Mouse (Mus musculus): ENCODE measurements around the gene Srp68. TPM values are rescaled to one million over a fixed set of nuclear protein-coding genes. Genes with fewer than 3 reads are reported as not detected.

Gene Srp68
- polyA plus RNA-seq, 1 experiment from 2014 or later = 86.5 TPM

- no peak overlapping the region for H3K4me3 ChIP-seq (replicated peaks)
- H3K27me3 ChIP-seq = peaks cover 69% of the 10 kb centered on the region
- peaks cover 10% of the 10 kb centered on the region for H3K4me1 ChIP-seq
- no peak overlapping the region for H3K9ac ChIP-seq
- no peak for ATAC-seq (ENCODE audit: low FRiP score)
- no peak overlapping the region for H3K27ac ChIP-seq
- 91% methylated on average over 8 of the region's 8 CpGs for WGBS
- no peaks in the 10 kb centered on the region for H3K36me3 ChIP-seq (replicated peaks)
- H3K9me3 ChIP-seq = no peaks in the 10 kb centered on the region
- no peak overlapping the region for H3K4me2 ChIP-seq
Observed at GRCm38 (mm10) chr11:116234901-116235300, 39.1 kb downstream of the Srp68 start.

GRCm38 (mm10) chr11:116232427-116232826 lies 41.6 kb downstream of the Srp68 start:
- Histone ChIP-seq H3K36me3 (replicated peaks) (no peaks in the 10 kb centered on the region), H3K9ac (0 out of 2 replicates have a peak overlapping the region, but pooled peaks have one; percentile 12), H3K4me2 (peak overlapping the region; percentile 21; the same call in 1 of the 2 replicates), H3K4me1 (no peaks in the 10 kb centered on the region), H3K4me3 (replicated peaks) (no peak overlapping the region), H3K9me3 (no peaks in the 10 kb centered on the region), H3K27me3 (peaks cover 54% of the 10 kb centered on the region), H3K27ac (no peak overlapping the region)
- no peak for ATAC-seq (ENCODE audit: low FRiP score)
- WGBS = 23% methylated on average over 17 of the region's 17 CpGs

GRCm38 (mm10) chr11:116228699-116229098 lies 45.3 kb downstream of the Srp68 start:
- H3K4me1 ChIP-seq = no peaks in the 10 kb centered on the region
- H3K4me2 ChIP-seq = no peak overlapping the region
- H3K4me3 ChIP-seq (replicated peaks) = no peak overlapping the region
- ATAC-seq (ENCODE audit: low FRiP score) = no peak
- H3K27ac ChIP-seq = no peak overlapping the region
- H3K9ac ChIP-seq = no peak overlapping the region
- H3K9me3 ChIP-seq = no peaks in the 10 kb centered on the region
- WGBS = 80% methylated on average over 4 of the region's 4 CpGs
- H3K36me3 ChIP-seq (replicated peaks) = no peaks in the 10 kb centered on the region
- H3K27me3 ChIP-seq = peaks cover 34% of the 10 kb centered on the region

- no peak overlapping the region for H3K4me2 ChIP-seq
- no peaks in the 10 kb centered on the region for H3K36me3 ChIP-seq (replicated peaks)
- WGBS = 2% methylated on average over 2 of the region's 2 CpGs
- H3K4me3 ChIP-seq (replicated peaks) = no peak overlapping the region
- H3K27ac ChIP-seq = no peak overlapping the region
- H3K9ac ChIP-seq = no peak overlapping the region
- peaks cover 11% of the 10 kb centered on the region for H3K4me1 ChIP-seq
- H3K27me3 ChIP-seq = peaks cover 41% of the 10 kb centered on the region
- peaks cover 7% of the 10 kb centered on the region; the same call in 1 of the 2 replicates for H3K9me3 ChIP-seq
- ATAC-seq (ENCODE audit: low FRiP score) = no peak
Observed at GRCm38 (mm10) chr11:116226414-116226813, 47.6 kb downstream of the Srp68 start.

GRCm38 (mm10) chr11:116222740-116223059 lies 51.3 kb downstream of the Srp68 start:
- 23% methylated on average over 23 of the region's 23 CpGs for WGBS
- Histone ChIP-seq H3K27ac (no peak overlapping the region), H3K4me3 (replicated peaks) (peak overlapping the region; percentile 32), H3K9ac (0 out of 2 replicates have a peak overlapping the region, but pooled peaks have one; percentile 9), H3K27me3 (peaks cover 43% of the 10 kb centered on the region), H3K4me2 (peak overlapping the region; percentile 53), H3K4me1 (peaks cover 25% of the 10 kb centered on the region), H3K36me3 (replicated peaks) (no peaks in the 10 kb centered on the region), H3K9me3 (peaks cover 8% of the 10 kb centered on the region; the same call in 1 of the 2 replicates)
- ATAC-seq (ENCODE audit: low FRiP score) = no peak

GRCm38 (mm10) chr11:116221931-116222739 lies 51.9 kb downstream of the Srp68 start:
- peaks cover 43% of the 10 kb centered on the region for H3K27me3 ChIP-seq
- ATAC-seq (ENCODE audit: low FRiP score) = no peak
- peak overlapping the region; percentile 32 for H3K4me3 ChIP-seq (replicated peaks)
- H3K4me2 ChIP-seq = peak overlapping the region; percentile 53
- H3K9ac ChIP-seq = peak overlapping the region; percentile 9; the same call in 1 of the 2 replicates
- H3K27ac ChIP-seq = no peak overlapping the region
- H3K9me3 ChIP-seq = peaks cover 8% of the 10 kb centered on the region; the same call in 1 of the 2 replicates
- peaks cover 25% of the 10 kb centered on the region for H3K4me1 ChIP-seq
- 9% methylated on average over 53 of the region's 53 CpGs for WGBS
- no peaks in the 10 kb centered on the region for H3K36me3 ChIP-seq (replicated peaks)

- Histone ChIP-seq H3K27me3 (peaks cover 39% of the 10 kb centered on the region), H3K9ac (no peak overlapping the region), H3K4me1 (peaks cover 25% of the 10 kb centered on the region), H3K9me3 (peaks cover 8% of the 10 kb centered on the region; the same call in 1 of the 2 replicates), H3K27ac (0 out of 2 replicates have a peak overlapping the region, but pooled peaks have one; percentile 19), H3K36me3 (replicated peaks) (no peaks in the 10 kb centered on the region), H3K4me2 (no peak overlapping the region), H3K4me3 (replicated peaks) (no peak overlapping the region)
- 27% methylated on average over 4 of the region's 4 CpGs for WGBS
- ATAC-seq (ENCODE audit: low FRiP score) = no peak
Observed at GRCm38 (mm10) chr11:116219885-116220284, 54.1 kb downstream of the Srp68 start.

GRCm38 (mm10) chr11:116218737-116219400 lies 55.1 kb downstream of the Srp68 start:
- 63% methylated on average over 7 of the region's 7 CpGs for WGBS
- H3K27ac ChIP-seq = peak overlapping the region; percentile 60

GRCm38 (mm10) chr11:116218263-116218662 lies 55.8 kb downstream of the Srp68 start:
- 87% methylated on average over 2 of the region's 2 CpGs for WGBS
- H3K4me1 ChIP-seq = peaks cover 25% of the 10 kb centered on the region
- no peak for ATAC-seq (ENCODE audit: low FRiP score)
- H3K36me3 ChIP-seq (replicated peaks) = no peaks in the 10 kb centered on the region
- H3K27me3 ChIP-seq = peaks cover 28% of the 10 kb centered on the region
- no peak overlapping the region for H3K4me2 ChIP-seq
- peaks cover 8% of the 10 kb centered on the region; the same call in 1 of the 2 replicates for H3K9me3 ChIP-seq
- H3K9ac ChIP-seq = peak overlapping the region; percentile 14; the same call in 1 of the 2 replicates
- H3K27ac ChIP-seq = peak overlapping the region; percentile 60
- H3K4me3 ChIP-seq (replicated peaks) = no peak overlapping the region

More at GRCm38 (mm10) chr11:116218737-116219400, 55.1 kb downstream of the Srp68 start:
- peaks cover 8% of the 10 kb centered on the region; the same call in 1 of the 2 replicates for H3K9me3 ChIP-seq
- no peaks in the 10 kb centered on the region for H3K36me3 ChIP-seq (replicated peaks)
- H3K27me3 ChIP-seq = peaks cover 34% of the 10 kb centered on the region
- peaks cover 25% of the 10 kb centered on the region for H3K4me1 ChIP-seq
- ATAC-seq (ENCODE audit: low FRiP score) = 0 out of 2 replicates have a peak, but pooled peaks have one; percentile 53
- peak overlapping the region; percentile 14; the same call in 1 of the 2 replicates for H3K9ac ChIP-seq
- H3K4me2 ChIP-seq = no peak overlapping the region
- H3K4me3 ChIP-seq (replicated peaks) = no peak overlapping the region

GRCm38 (mm10) chr11:116216549-116216948 lies 57.5 kb downstream of the Srp68 start:
- peaks cover 11% of the 10 kb centered on the region for H3K27me3 ChIP-seq
- H3K27ac ChIP-seq = no peak overlapping the region
- no peak overlapping the region for H3K9ac ChIP-seq
- no peak overlapping the region for H3K4me2 ChIP-seq
- no peak for ATAC-seq (ENCODE audit: low FRiP score)
- H3K9me3 ChIP-seq = peaks cover 2% of the 10 kb centered on the region; the same call in 1 of the 2 replicates
- peaks cover 14% of the 10 kb centered on the region for H3K4me1 ChIP-seq
- no peak overlapping the region for H3K4me3 ChIP-seq (replicated peaks)
- no peaks in the 10 kb centered on the region for H3K36me3 ChIP-seq (replicated peaks)
- WGBS = 86% methylated on average over 11 of the region's 11 CpGs

- no peaks in the 10 kb centered on the region for H3K9me3 ChIP-seq
- H3K27me3 ChIP-seq = peaks cover 6% of the 10 kb centered on the region
- H3K9ac ChIP-seq = no peak overlapping the region
- H3K27ac ChIP-seq = no peak overlapping the region
- no peaks in the 10 kb centered on the region for H3K36me3 ChIP-seq (replicated peaks)
- peaks cover 14% of the 10 kb centered on the region for H3K4me1 ChIP-seq
- H3K4me3 ChIP-seq (replicated peaks) = no peak overlapping the region
- no peak for ATAC-seq (ENCODE audit: low FRiP score)
- 97% methylated on average over 6 of the region's 6 CpGs for WGBS
- H3K4me2 ChIP-seq = no peak overlapping the region
Observed at GRCm38 (mm10) chr11:116215991-116216390, 58.0 kb downstream of the Srp68 start.

GRCm38 (mm10) chr11:116215181-116215580 lies 58.8 kb downstream of the Srp68 start:
- Histone ChIP-seq H3K36me3 (replicated peaks) (no peaks in the 10 kb centered on the region), H3K4me3 (replicated peaks) (no peak overlapping the region), H3K4me1 (peaks cover 14% of the 10 kb centered on the region), H3K4me2 (no peak overlapping the region), H3K27ac (no peak overlapping the region), H3K27me3 (no peaks in the 10 kb centered on the region), H3K9ac (no peak overlapping the region), H3K9me3 (no peaks in the 10 kb centered on the region)
- WGBS = 81% methylated on average over 7 of the region's 7 CpGs
- no peak for ATAC-seq (ENCODE audit: low FRiP score)
